In the genomic region with DNA sequence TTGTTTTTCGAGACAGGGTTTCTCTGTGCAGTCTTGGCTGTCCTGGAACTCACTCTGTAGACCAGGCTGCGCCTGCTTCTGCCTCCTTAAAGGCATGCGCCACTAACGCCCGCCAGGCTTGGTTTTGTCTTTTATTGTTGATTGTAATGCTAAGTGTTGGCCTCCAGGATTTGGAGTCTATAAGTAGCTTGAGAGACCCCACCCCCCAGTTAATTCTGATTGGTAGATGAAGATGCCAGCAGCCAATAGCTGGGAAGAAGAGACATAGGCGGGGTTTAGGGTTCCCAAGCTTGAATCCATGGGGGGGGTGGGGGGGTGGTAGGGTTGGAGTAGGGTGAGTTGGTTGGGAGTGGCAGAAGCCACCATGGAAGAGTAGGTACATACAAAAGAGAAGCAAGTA, we compare ENCODE assay signal across 25 mouse cellular contexts.
"Had no signal": no experiment of that assay in that cellular context is flagged by ENCODE, and none has a peak within 500 bp of the region (broad histone marks: within the 10 kb centered on the region; RNA-seq: fewer than 3 reads in every experiment).

No protein-coding gene starts in this region.

- H3K4me3 ChIP-seq: heart, embryonic 13.5 days; heart, embryonic 15.5 days; hindbrain, embryonic 13.5 days; hindbrain, embryonic 15.5 days; kidney, embryonic 15.5 days; limb, embryonic 13.5 days; limb, embryonic 15.5 days; liver, embryonic 12.5 days had no signal

- H3K9me3 ChIP-seq: heart, embryonic 13.5 days; heart, embryonic 15.5 days; hindbrain, embryonic 13.5 days; hindbrain, embryonic 15.5 days; kidney, embryonic 15.5 days; limb, embryonic 13.5 days; limb, embryonic 15.5 days; liver, embryonic 12.5 days had no signal

- H3K4me1 ChIP-seq: heart, embryonic 15.5 days; hindbrain, embryonic 15.5 days; liver, embryonic 12.5 days had no signal

- H3K27ac ChIP-seq: heart, embryonic 13.5 days; heart, embryonic 15.5 days; hindbrain, embryonic 13.5 days; hindbrain, embryonic 15.5 days; hindbrain, postnatal 0 days; kidney, embryonic 15.5 days; kidney, postnatal 0 days; limb, embryonic 13.5 days; limb, embryonic 15.5 days; liver, embryonic 12.5 days; liver, embryonic 14.5 days had no signal

- H3K9ac ChIP-seq: heart, embryonic 13.5 days; heart, embryonic 15.5 days; hindbrain, embryonic 13.5 days; hindbrain, embryonic 15.5 days; kidney, embryonic 15.5 days; limb, embryonic 13.5 days; limb, embryonic 15.5 days; liver, embryonic 12.5 days; liver, embryonic 14.5 days had no signal

- H3K36me3 ChIP-seq: heart, embryonic 15.5 days; limb, embryonic 13.5 days; limb, embryonic 15.5 days; liver, embryonic 12.5 days had no signal

- H3K4me2 ChIP-seq: heart, embryonic 11.5 days; heart, embryonic 13.5 days; heart, embryonic 15.5 days; hindbrain, embryonic 13.5 days; hindbrain, embryonic 15.5 days; kidney, embryonic 15.5 days; limb, embryonic 13.5 days; limb, embryonic 15.5 days; liver, embryonic 12.5 days had no signal

- ATAC-seq: hindbrain, postnatal 0 days; intestine, embryonic 16.5 days; liver, embryonic 12.5 days had no signal

- H3K27me3 ChIP-seq: heart, embryonic 13.5 days; heart, embryonic 15.5 days; hindbrain, embryonic 13.5 days; hindbrain, embryonic 15.5 days; kidney, embryonic 15.5 days; limb, embryonic 13.5 days; limb, embryonic 15.5 days; liver, embryonic 12.5 days had no signal

- DNase-seq: gastrocnemius, postnatal 14 days; gastrocnemius, postnatal 36 days; heart, adult 18-20 months; heart, postnatal 14 days; heart, postnatal 36 days; kidney, adult 11 months; kidney, adult 2 months; kidney, adult 9 months; kidney, postnatal 14 days; kidney, postnatal 36 days; layer of hippocampus, postnatal 36 days; left cerebral cortex, postnatal 4 days had no signal
